Mouse (Mus musculus) midbrain, embryonic 16.5 days (tissue): ENCODE measurements around the gene Lrat. TPM values are rescaled to one million over a fixed set of nuclear protein-coding genes. Genes with fewer than 3 reads are reported as not detected.

Experiments
- polyA plus RNA-seq: library from polyadenylated mRNA; unstranded; fragments of >200 nt; fragmentation: Nextera tagmentation; extraction: Ambion mirVana; gene quantifications from 2 replicates; pipeline ENCODE4 v1.2.1, GENCODE M21; 2015

Lrat gene
- polyA plus RNA-seq, 1 experiment from 2014 or later, result 0.30 TPM

Other genes starting within 250 kb of the Lrat start
- 1.6 and 2.0 TPM in 2 replicates for gene Rbm46, start 27.5 kb downstream of the Lrat start, polyA plus RNA-seq
- gene Fgg, start 103.8 kb upstream of the Lrat start, polyA plus RNA-seq, result not detected in 2 replicates
- not detected in 2 replicates for gene Fga, start 122.1 kb upstream of the Lrat start, polyA plus RNA-seq
- gene Fgb, start 145.9 kb upstream of the Lrat start, polyA plus RNA-seq, result not detected in 2 replicates
- gene Plrg1, start 151.5 kb upstream of the Lrat start, polyA plus RNA-seq, result 100 and 102 TPM in 2 replicates
- 0.69 and 0.75 TPM in 2 replicates for gene Dchs2, start 224.0 kb upstream of the Lrat start, polyA plus RNA-seq